Mouse (Mus musculus): ENCODE measurements at regions not wholly inside any gene's neighbourhood (a gene's known extent, or its start where the extent isn't known, plus 50 kb on each side); places are given as distances from the start of the nearest gene placed in this dataset.

DNA sequence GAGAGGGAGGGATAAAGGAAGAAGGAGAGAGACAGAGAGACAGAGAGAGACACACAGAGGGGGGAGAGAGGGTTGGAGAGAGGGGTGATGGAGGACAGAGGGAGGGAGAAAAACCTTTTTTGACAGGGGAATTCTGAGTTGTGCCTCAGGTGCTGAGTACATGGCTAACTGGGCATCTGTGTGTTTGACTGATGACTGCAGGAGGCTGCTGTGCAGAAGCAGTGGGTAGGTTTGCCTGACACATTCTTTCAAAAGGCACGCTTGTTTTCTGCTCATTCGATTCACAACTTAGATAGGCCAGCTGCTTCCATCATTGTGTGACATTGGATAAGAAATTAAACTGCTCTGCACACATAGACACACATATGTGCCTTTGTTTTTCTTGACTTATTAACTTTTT lies 150.7 kb upstream of the Rgmb start:
- no peak for DNase-seq (ENCODE audit: low spot score in 2 of 2)

- no peak for DNase-seq (ENCODE audit: low spot score in 2 of 2)
Measured at GRCm38 (mm10) chr17:15977374-15978031, 146.7 kb upstream of the Rgmb start.

DNA sequence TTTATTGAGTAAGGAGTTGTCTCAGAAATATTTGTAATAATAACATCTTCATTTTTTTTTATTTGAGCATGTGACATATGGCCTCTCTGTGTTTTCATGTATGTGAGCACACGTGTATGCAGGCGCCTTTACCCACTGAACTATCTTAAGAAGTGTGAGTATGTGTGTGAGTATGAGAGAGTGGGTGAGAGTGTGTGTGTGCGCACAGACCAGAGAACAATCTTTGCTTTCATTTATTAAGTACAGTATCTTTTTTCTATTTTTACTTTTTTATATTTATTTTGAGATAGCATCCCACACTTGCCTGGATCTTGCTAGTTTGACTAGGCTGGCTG lies 140.5 kb upstream of the Rgmb start:
- no peak for DNase-seq (ENCODE audit: low spot score in 2 of 2)

DNA sequence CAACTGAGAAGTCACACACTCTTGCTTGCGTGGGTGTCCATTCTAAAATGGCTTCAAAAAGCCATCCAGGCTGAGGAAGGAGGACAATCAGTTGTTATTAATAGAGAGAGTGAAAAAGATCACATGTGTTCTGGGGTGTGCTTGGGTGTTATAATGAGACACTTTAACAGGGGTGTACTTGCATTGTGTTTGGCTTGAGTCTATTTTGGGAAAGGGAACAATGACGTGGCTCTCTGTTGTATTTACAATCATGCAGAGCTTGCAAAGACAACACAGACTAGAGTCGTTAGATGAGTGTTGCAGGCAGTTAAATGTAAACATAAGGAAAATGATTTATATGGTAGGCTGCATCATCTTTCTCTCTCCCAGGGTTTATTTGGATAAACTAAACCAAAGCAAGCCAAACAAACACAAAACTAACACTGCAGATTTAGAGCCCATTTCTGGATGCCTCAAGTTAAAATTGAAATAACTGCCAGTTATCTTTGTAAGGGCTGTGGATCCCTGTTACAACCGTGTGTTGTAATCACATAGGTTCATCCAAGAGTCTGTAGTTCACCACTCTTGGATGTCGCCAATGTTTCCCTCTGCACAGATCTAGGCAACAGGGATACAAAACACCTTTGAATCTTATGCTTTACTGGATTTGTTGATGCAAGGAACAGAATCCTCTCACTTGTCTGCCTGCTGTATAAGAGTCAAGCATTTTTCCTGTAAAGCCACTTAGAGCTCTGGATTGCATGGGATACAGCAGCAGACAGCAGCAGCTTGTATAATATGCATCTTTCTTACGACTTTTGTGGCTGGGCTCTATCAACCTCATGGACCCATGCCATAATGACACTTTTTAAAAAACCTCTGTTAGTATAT lies 139.9 kb upstream of the Rgmb start:
- no peak for DNase-seq (ENCODE audit: low spot score in 2 of 2)

DNA sequence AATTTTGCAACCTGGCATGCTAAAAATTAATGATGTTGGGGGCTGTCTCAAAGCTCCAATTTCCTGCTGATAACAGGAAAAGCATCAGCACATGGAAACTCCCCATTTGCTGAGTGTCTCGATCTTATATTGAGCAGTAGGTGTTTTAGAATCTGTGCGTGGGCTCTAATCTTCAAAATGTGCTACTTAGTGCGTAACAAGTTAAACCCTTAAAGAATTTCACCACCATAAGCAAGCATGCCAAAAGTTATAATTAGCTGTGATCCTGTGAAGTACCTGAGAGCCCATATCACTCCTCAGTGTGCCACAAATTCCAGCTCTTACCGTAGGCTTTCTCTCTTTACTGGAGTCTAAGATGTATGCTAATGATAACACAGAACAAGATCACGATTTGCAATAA lies 137.5 kb upstream of the Rgmb start:
- DNase-seq (ENCODE audit: low spot score in 2 of 2) = no peak

- no peak for DNase-seq (ENCODE audit: low spot score in 2 of 2)
Measured at GRCm38 (mm10) chr17:15955656-15956055, 124.8 kb upstream of the Rgmb start.

DNA sequence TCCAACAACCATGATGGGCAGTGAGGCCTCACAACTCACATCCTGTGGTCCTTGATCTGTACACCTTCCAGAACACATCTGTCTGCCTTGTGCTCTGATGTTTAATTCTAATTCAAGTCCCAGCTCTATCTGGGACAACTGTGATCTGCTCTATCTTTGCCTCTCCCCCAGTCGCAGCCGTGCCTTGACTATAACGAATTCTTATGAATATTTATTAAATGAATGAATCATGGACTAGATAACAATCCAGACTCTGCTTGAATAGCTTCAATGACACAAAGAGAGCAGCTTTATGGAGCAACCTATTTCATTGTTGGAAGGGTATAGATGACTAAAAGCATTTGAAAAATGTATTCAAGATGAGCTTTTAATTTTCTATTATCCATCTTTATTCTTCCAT lies 120.8 kb upstream of the Rgmb start:
- DNase-seq (ENCODE audit: low spot score in 2 of 2) = peak in 1 of 2 experiments; percentile 8

- no peak for DNase-seq (ENCODE audit: low spot score in 2 of 2)
Measured at GRCm38 (mm10) chr17:15949753-15950152, 118.9 kb upstream of the Rgmb start.

- DNase-seq (ENCODE audit: low spot score in 2 of 2) = no peak
Measured at GRCm38 (mm10) chr17:15942378-15942777, 111.5 kb upstream of the Rgmb start.

DNA sequence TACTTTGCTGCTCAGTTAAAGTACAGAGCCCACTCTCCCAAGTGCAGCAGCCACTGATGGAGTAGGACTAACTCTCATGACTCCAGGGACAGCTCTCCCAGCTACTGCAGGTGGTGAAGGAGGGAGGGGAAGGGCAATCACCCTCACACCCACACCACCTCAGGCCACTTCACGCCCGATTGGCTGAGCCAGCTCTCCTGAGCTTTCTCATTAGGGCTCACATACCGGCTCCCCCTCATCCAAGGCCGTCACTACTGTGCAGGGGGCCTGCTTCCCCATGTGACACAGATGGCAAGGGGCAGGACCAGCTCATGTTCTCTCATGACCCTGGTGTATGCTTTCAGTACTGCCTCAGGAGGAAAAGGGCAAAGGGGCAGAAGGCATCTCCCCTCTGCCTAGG lies 87.8 kb upstream of the Rgmb start:
- no peak for DNase-seq (ENCODE audit: low spot score in 2 of 2)

DNA sequence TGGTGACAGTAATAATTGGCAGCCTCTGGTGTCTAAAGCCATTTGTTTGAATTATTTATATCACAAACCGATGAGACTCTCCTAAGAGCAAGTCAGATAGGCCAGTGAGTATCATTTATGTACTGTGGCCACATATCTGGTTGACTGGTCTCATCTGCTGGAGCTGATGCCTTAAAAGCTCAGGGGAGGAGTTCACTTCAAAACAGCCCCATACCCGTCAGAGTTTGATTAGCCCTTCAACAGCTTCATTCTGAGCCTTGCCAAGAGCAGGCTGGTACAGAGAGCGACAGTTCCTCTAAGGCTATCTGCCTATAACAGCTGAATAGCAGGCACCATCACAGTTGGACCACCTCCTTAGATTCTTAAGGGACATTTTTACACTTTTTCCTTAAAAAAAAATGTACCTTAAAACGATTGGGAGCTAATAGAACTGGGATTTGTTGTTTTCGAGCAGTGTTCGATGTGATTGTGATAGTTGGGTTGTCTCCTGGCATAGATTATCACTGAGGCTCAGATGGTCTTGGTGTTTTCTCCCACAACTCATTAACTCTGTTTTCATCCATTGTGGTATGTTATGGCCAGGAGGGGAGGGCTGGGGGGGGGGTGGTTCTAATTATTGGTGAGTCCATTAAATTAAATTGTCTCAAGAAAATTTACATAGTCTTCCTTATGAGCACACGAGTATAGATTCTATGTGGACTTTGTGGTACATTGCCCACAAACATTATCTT lies 68.0 kb upstream of the Rgmb start:
- no peak for DNase-seq (ENCODE audit: low spot score in 2 of 2)

GRCm38 (mm10) chr17:15895968-15896367 lies 65.1 kb upstream of the Rgmb start:
- DNase-seq (ENCODE audit: low spot score in 2 of 2) = no peak

- peak in 1 of 2 experiments; percentile 8 for DNase-seq (ENCODE audit: low spot score in 2 of 2)
Measured at GRCm38 (mm10) chr17:15891896-15892675, 61.2 kb upstream of the Rgmb start.

GRCm38 (mm10) chr17:15890595-15891140 lies 59.8 kb upstream of the Rgmb start:
- DNase-seq (ENCODE audit: low spot score in 2 of 2) = no peak

DNA sequence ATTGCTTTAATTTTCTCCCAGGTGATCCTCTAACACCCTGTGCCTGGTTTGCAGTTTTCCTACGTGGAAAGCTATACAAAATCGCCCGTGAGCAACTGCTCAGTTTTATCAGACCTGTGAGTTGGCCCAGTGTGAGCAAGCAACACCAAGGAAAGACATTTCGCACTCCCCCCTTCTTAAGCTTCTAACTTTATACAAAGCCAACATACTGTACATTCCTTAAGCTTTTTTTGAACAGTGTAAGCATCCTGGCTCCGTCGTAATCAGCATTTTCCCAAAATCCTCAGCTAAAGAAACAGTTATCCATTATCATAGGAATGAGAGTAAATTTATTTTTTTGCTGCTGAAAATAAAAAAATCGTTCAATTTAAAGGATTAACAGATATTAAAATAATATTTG lies 52.0 kb upstream of the Rgmb start:
- no peak for DNase-seq (ENCODE audit: low spot score in 2 of 2)

- no peak for DNase-seq (ENCODE audit: low spot score in 2 of 2)
Measured at GRCm38 (mm10) chr17:15882245-15882644, 51.4 kb upstream of the Rgmb start.

Data from left cerebral cortex, adult 8-10 months (tissue).